Mouse (Mus musculus): ENCODE results near the gene Phf21a. TPM values are rescaled to one million over a fixed set of nuclear protein-coding genes. Genes with fewer than 3 reads are reported as not detected.
"Not testable (repeated sequence)": the region's sequence is repeated elsewhere in the genome, so short reads cannot be mapped to it uniquely, and the experiment has no call there.

The Phf21a gene
- polyA plus RNA-seq, 1 experiment from 2014 or later = 25.5 TPM

GRCm38 (mm10) chr2:92089782-92090181, 3.1 kb upstream of the Phf21a start:
- Histone ChIP-seq H3K4me2 (no peak overlapping the region), H3K36me3 (ENCODE audit: control insufficient read depth, insufficient read depth, low read length) (no peaks in the 10 kb centered on the region), H3K4me1 (ENCODE audit: control insufficient read depth, insufficient read depth, low read length) (no peaks in the 10 kb centered on the region), H3K4me3 (ENCODE audit: low read depth, low read length) (no peak overlapping the region), H3K27me3 (ENCODE audit: control insufficient read depth, insufficient read depth, low read length) (no peaks in the 10 kb centered on the region), H3K27ac (ENCODE audit: low read depth, low read length) (no peak overlapping the region), H3K9ac (ENCODE audit: low read depth, low read length) (no peak overlapping the region), H3K9me3 (replicated peaks; ENCODE audit: control insufficient read depth, low read length) (no peaks in the 10 kb centered on the region)
- WGBS (ENCODE audit: insufficient replicate concordance) = 85% methylated on average over 4 of the region's 4 CpGs
- no peak for ATAC-seq (replicated peaks; ENCODE audit: insufficient number of reproducible peaks, low FRiP score, low TSS enrichment)

GRCm38 (mm10) chr2:92093503-92093902, 586 bp downstream of the Phf21a start:
- not testable (repeated sequence) for H3K36me3 ChIP-seq (ENCODE audit: control insufficient read depth, insufficient read depth, low read length); H3K4me2 ChIP-seq; ATAC-seq (replicated peaks; ENCODE audit: insufficient number of reproducible peaks, low FRiP score, low TSS enrichment); H3K9me3 ChIP-seq (replicated peaks; ENCODE audit: control insufficient read depth, low read length); H3K4me3 ChIP-seq (ENCODE audit: low read depth, low read length); H3K4me1 ChIP-seq (ENCODE audit: control insufficient read depth, insufficient read depth, low read length); H3K27ac ChIP-seq (ENCODE audit: low read depth, low read length); H3K27me3 ChIP-seq (ENCODE audit: control insufficient read depth, insufficient read depth, low read length); H3K9ac ChIP-seq (ENCODE audit: low read depth, low read length)
- 80% methylated on average over 2 of the region's 2 CpGs for WGBS (ENCODE audit: insufficient replicate concordance)

GRCm38 (mm10) chr2:92094078-92094477, 1.2 kb downstream of the Phf21a start:
- H3K9me3 ChIP-seq (replicated peaks; ENCODE audit: control insufficient read depth, low read length) = no peaks in the 10 kb centered on the region
- H3K36me3 ChIP-seq (ENCODE audit: control insufficient read depth, insufficient read depth, low read length) = no peaks in the 10 kb centered on the region
- H3K4me3 ChIP-seq (ENCODE audit: low read depth, low read length) = no peak overlapping the region
- no peaks in the 10 kb centered on the region for H3K27me3 ChIP-seq (ENCODE audit: control insufficient read depth, insufficient read depth, low read length)
- no peak overlapping the region for H3K9ac ChIP-seq (ENCODE audit: low read depth, low read length)
- H3K27ac ChIP-seq (ENCODE audit: low read depth, low read length) = no peak overlapping the region
- H3K4me1 ChIP-seq (ENCODE audit: control insufficient read depth, insufficient read depth, low read length) = no peaks in the 10 kb centered on the region
- ATAC-seq (replicated peaks; ENCODE audit: insufficient number of reproducible peaks, low FRiP score, low TSS enrichment) = no peak
- H3K4me2 ChIP-seq = no peak overlapping the region
- 69% methylated on average over 8 of the region's 8 CpGs for WGBS (ENCODE audit: insufficient replicate concordance)

- no peak overlapping the region for H3K4me2 ChIP-seq
- no peaks in the 10 kb centered on the region for H3K9me3 ChIP-seq (replicated peaks; ENCODE audit: control insufficient read depth, low read length)
- ATAC-seq (replicated peaks; ENCODE audit: insufficient number of reproducible peaks, low FRiP score, low TSS enrichment) = no peak
- no peaks in the 10 kb centered on the region for H3K27me3 ChIP-seq (ENCODE audit: control insufficient read depth, insufficient read depth, low read length)
- H3K36me3 ChIP-seq (ENCODE audit: control insufficient read depth, insufficient read depth, low read length) = no peaks in the 10 kb centered on the region
- no peak overlapping the region for H3K4me3 ChIP-seq (ENCODE audit: low read depth, low read length)
- H3K27ac ChIP-seq (ENCODE audit: low read depth, low read length) = no peak overlapping the region
- 72% methylated on average over 6 of the region's 6 CpGs for WGBS (ENCODE audit: insufficient replicate concordance)
- no peak overlapping the region for H3K9ac ChIP-seq (ENCODE audit: low read depth, low read length)
- no peaks in the 10 kb centered on the region for H3K4me1 ChIP-seq (ENCODE audit: control insufficient read depth, insufficient read depth, low read length)
Observed at GRCm38 (mm10) chr2:92100768-92101167, 7.9 kb downstream of the Phf21a start.

- H3K4me2 ChIP-seq = no peak overlapping the region
- H3K27me3 ChIP-seq (ENCODE audit: control insufficient read depth, insufficient read depth, low read length) = no peaks in the 10 kb centered on the region
- 64% methylated on average over 5 of the region's 5 CpGs for WGBS (ENCODE audit: insufficient replicate concordance)
- ATAC-seq (replicated peaks; ENCODE audit: insufficient number of reproducible peaks, low FRiP score, low TSS enrichment) = no peak
- H3K9me3 ChIP-seq (replicated peaks; ENCODE audit: control insufficient read depth, low read length) = peaks cover 3% of the 10 kb centered on the region; the same call in 1 of the 2 replicates
- H3K27ac ChIP-seq (ENCODE audit: low read depth, low read length) = no peak overlapping the region
- H3K4me3 ChIP-seq (ENCODE audit: low read depth, low read length) = no peak overlapping the region
- H3K4me1 ChIP-seq (ENCODE audit: control insufficient read depth, insufficient read depth, low read length) = no peaks in the 10 kb centered on the region
- no peak overlapping the region for H3K9ac ChIP-seq (ENCODE audit: low read depth, low read length)
- no peaks in the 10 kb centered on the region for H3K36me3 ChIP-seq (ENCODE audit: control insufficient read depth, insufficient read depth, low read length)
Observed at GRCm38 (mm10) chr2:92124523-92124922, 31.6 kb downstream of the Phf21a start.

GRCm38 (mm10) chr2:92125330-92125729, 32.4 kb downstream of the Phf21a start:
- no peaks in the 10 kb centered on the region for H3K36me3 ChIP-seq (ENCODE audit: control insufficient read depth, insufficient read depth, low read length)
- H3K27ac ChIP-seq (ENCODE audit: low read depth, low read length) = no peak overlapping the region
- ATAC-seq (replicated peaks; ENCODE audit: insufficient number of reproducible peaks, low FRiP score, low TSS enrichment) = no peak
- no peak overlapping the region for H3K4me2 ChIP-seq
- H3K9ac ChIP-seq (ENCODE audit: low read depth, low read length) = no peak overlapping the region
- H3K4me3 ChIP-seq (ENCODE audit: low read depth, low read length) = no peak overlapping the region
- H3K9me3 ChIP-seq (replicated peaks; ENCODE audit: control insufficient read depth, low read length) = peaks cover 2% of the 10 kb centered on the region; the same call in 1 of the 2 replicates
- H3K4me1 ChIP-seq (ENCODE audit: control insufficient read depth, insufficient read depth, low read length) = no peaks in the 10 kb centered on the region
- 77% methylated on average over 8 of the region's 8 CpGs for WGBS (ENCODE audit: insufficient replicate concordance)
- H3K27me3 ChIP-seq (ENCODE audit: control insufficient read depth, insufficient read depth, low read length) = no peaks in the 10 kb centered on the region

GRCm38 (mm10) chr2:92130071-92130470, 37.2 kb downstream of the Phf21a start:
- Histone ChIP-seq H3K27me3 (ENCODE audit: control insufficient read depth, insufficient read depth, low read length) (no peaks in the 10 kb centered on the region), H3K36me3 (ENCODE audit: control insufficient read depth, insufficient read depth, low read length) (no peaks in the 10 kb centered on the region), H3K27ac (ENCODE audit: low read depth, low read length) (no peak overlapping the region), H3K9me3 (replicated peaks; ENCODE audit: control insufficient read depth, low read length) (no peaks in the 10 kb centered on the region), H3K9ac (ENCODE audit: low read depth, low read length) (no peak overlapping the region), H3K4me1 (ENCODE audit: control insufficient read depth, insufficient read depth, low read length) (no peaks in the 10 kb centered on the region), H3K4me2 (no peak overlapping the region), H3K4me3 (ENCODE audit: low read depth, low read length) (no peak overlapping the region)
- no peak for ATAC-seq (replicated peaks; ENCODE audit: insufficient number of reproducible peaks, low FRiP score, low TSS enrichment)
- WGBS (ENCODE audit: insufficient replicate concordance) = 89% methylated on average over 7 of the region's 7 CpGs

- Histone ChIP-seq H3K4me3 (ENCODE audit: low read depth, low read length) (no peak overlapping the region), H3K4me1 (ENCODE audit: control insufficient read depth, insufficient read depth, low read length) (no peaks in the 10 kb centered on the region), H3K9ac (ENCODE audit: low read depth, low read length) (no peak overlapping the region), H3K27me3 (ENCODE audit: control insufficient read depth, insufficient read depth, low read length) (no peaks in the 10 kb centered on the region), H3K4me2 (no peak overlapping the region), H3K36me3 (ENCODE audit: control insufficient read depth, insufficient read depth, low read length) (no peaks in the 10 kb centered on the region), H3K27ac (ENCODE audit: low read depth, low read length) (no peak overlapping the region), H3K9me3 (replicated peaks; ENCODE audit: control insufficient read depth, low read length) (no peaks in the 10 kb centered on the region)
- no peak for ATAC-seq (replicated peaks; ENCODE audit: insufficient number of reproducible peaks, low FRiP score, low TSS enrichment)
Observed at GRCm38 (mm10) chr2:92138736-92139135, 45.8 kb downstream of the Phf21a start.

GRCm38 (mm10) chr2:92139365-92139764, 46.4 kb downstream of the Phf21a start:
- Histone ChIP-seq H3K4me1 (ENCODE audit: control insufficient read depth, insufficient read depth, low read length) (no peaks in the 10 kb centered on the region), H3K27me3 (ENCODE audit: control insufficient read depth, insufficient read depth, low read length) (no peaks in the 10 kb centered on the region), H3K4me3 (ENCODE audit: low read depth, low read length) (no peak overlapping the region), H3K36me3 (ENCODE audit: control insufficient read depth, insufficient read depth, low read length) (no peaks in the 10 kb centered on the region), H3K9ac (ENCODE audit: low read depth, low read length) (no peak overlapping the region), H3K9me3 (replicated peaks; ENCODE audit: control insufficient read depth, low read length) (no peaks in the 10 kb centered on the region), H3K27ac (ENCODE audit: low read depth, low read length) (no peak overlapping the region), H3K4me2 (no peak overlapping the region)
- ATAC-seq (replicated peaks; ENCODE audit: insufficient number of reproducible peaks, low FRiP score, low TSS enrichment) = no peak

Data from heart, embryonic 11.5 days (tissue).